Comparison of ENCODE assay signal across 8 mouse cellular contexts in genomic region chr9:50884741-50885599, GRCm38 (mm10). TPM values are rescaled to one million over a fixed set of nuclear protein-coding genes. Genes with fewer than 3 reads are reported as not detected.
DNase-seq lines count a peak whose midpoint lies in the region; ATAC-seq and TF ChIP-seq lines count a peak whose summit lies in the region.

No protein-coding gene starts in this region.

- H3K4me3 ChIP-seq in forebrain, embryonic 16.5 days (replicated peaks; ENCODE audit: low read length) = no peak overlapping the region
- no peak overlapping the region for H3K4me3 ChIP-seq in hindbrain, embryonic 15.5 days
- H3K4me3 ChIP-seq in myocyte = no peak overlapping the region

- H3K4me1 ChIP-seq in forebrain, embryonic 16.5 days (replicated peaks; ENCODE audit: control insufficient read depth, insufficient read depth, low read length) = peaks cover 9% of the 10 kb centered on the region
- peaks cover 9% of the 10 kb centered on the region for H3K4me1 ChIP-seq in hindbrain, embryonic 15.5 days (replicated peaks)

- 0 out of 2 replicates have a peak overlapping the region, but pooled peaks have one; percentile 8 for H3K9ac ChIP-seq in forebrain, embryonic 16.5 days (replicated peaks; ENCODE audit: low read depth, low read length)
- H3K9ac ChIP-seq in hindbrain, embryonic 15.5 days = no peak overlapping the region

- peaks cover 10% of the 10 kb centered on the region for H3K36me3 ChIP-seq in forebrain, embryonic 16.5 days (ENCODE audit: control insufficient read depth, insufficient read depth)
- H3K36me3 ChIP-seq in hindbrain, embryonic 15.5 days = peaks cover 6% of the 10 kb centered on the region; the same call in 1 of the 2 replicates
- H3K36me3 ChIP-seq in myocyte (ENCODE audit: control insufficient read depth, insufficient read depth) = peaks cover 19% of the 10 kb centered on the region

- H3ac ChIP-seq in myocyte (ENCODE audit: control insufficient read depth, insufficient read length) = no peak overlapping the region

- H3K27ac ChIP-seq in forebrain, embryonic 16.5 days (ENCODE audit: low read length) = no peak overlapping the region
- 0 out of 2 replicates have a peak overlapping the region, but pooled peaks have one; percentile 8 for H3K27ac ChIP-seq in hindbrain, embryonic 15.5 days (replicated peaks)

- H3K9me3 ChIP-seq in forebrain, embryonic 16.5 days (ENCODE audit: control insufficient read depth, low read length) = no peaks in the 10 kb centered on the region
- H3K9me3 ChIP-seq in hindbrain, embryonic 15.5 days = no peaks in the 10 kb centered on the region

- ATAC-seq in forebrain, embryonic 16.5 days = peak; percentile 43
- ATAC-seq in hindbrain, embryonic 15.5 days (ENCODE audit: low FRiP score, low read depth) = no peak
- ATAC-seq in erythroblast, adult 5-6 weeks (replicated peaks; ENCODE audit: low FRiP score, poor library complexity, severe bottlenecking) = no peak
- no peak for ATAC-seq in megakaryocyte, adult 5-6 weeks (ENCODE audit: poor library complexity, severe bottlenecking)

- H3K79me2 ChIP-seq in myocyte (ENCODE audit: control insufficient read depth, insufficient read depth) = no peaks in the 10 kb centered on the region

- peak; percentile 58 to 73 for DNase-seq in urinary bladder, adult 18-20 months (ENCODE audit: low spot score in 2 of 2)
- DNase-seq in urinary bladder, postnatal 25 days (ENCODE audit: low spot score) = no peak
- DNase-seq in layer of hippocampus, postnatal 14 days (ENCODE audit: low spot score in 2 of 2) = peak; percentile 45 to 74

- no peaks in the 10 kb centered on the region for H3K27me3 ChIP-seq in forebrain, embryonic 16.5 days (replicated peaks; ENCODE audit: control insufficient read depth, insufficient read depth, low read length)
- H3K27me3 ChIP-seq in hindbrain, embryonic 15.5 days = no peaks in the 10 kb centered on the region
- H3K27me3 ChIP-seq in myocyte (ENCODE audit: control insufficient read depth, insufficient read depth, insufficient read length) = no peaks in the 10 kb centered on the region

- 69% methylated on average over 10 of the region's 10 CpGs for WGBS in forebrain, embryonic 16.5 days
- 66% methylated on average over 10 of the region's 10 CpGs for whole genome bisulfite sequencing in hindbrain, embryonic 15.5 days

- H3K4me2 ChIP-seq in forebrain, embryonic 16.5 days (ENCODE audit: low read length) = no peak overlapping the region
- no peak overlapping the region for H3K4me2 ChIP-seq in hindbrain, embryonic 15.5 days
- no peak overlapping the region for H3K4me2 ChIP-seq in myocyte (ENCODE audit: low read depth)

- TF ChIP-seq POLR2A in myocyte (IDR thresholded peaks at IDR 0.05; ENCODE audit: insufficient read length, low read depth) = no peak

TF ChIP-seq in myocyte, 11 proteins besides CTCF, POLR2A, EP300 and RAD21:
- peak; percentile 56 for TF ChIP-seq USF1 (IDR thresholded peaks at IDR 0.05; ENCODE audit: low read depth)
- TF ChIP-seq CEBPB (IDR thresholded peaks at IDR 0.05; ENCODE audit: insufficient read depth, poor library complexity, severe bottlenecking) = no peak

RNA-seq across cellular contexts. Expression of gene Ppp2r1b, which starts 39.9 kb away (rescaled TPM):
- 86.4 and 104 TPM in 2 replicates for polyA plus RNA-seq in forebrain, embryonic 16.5 days (2015; fragmentation: Nextera tagmentation; extraction: Ambion mirVana)
- 43.8 and 44.8 TPM in 2 replicates for polyA plus RNA-seq in hindbrain, embryonic 15.5 days (2015; fragmentation: Nextera tagmentation; extraction: Ambion mirVana)
- 10 to 100 TPM; 14.3 to 16.8 TPM for total RNA-seq in layer of hippocampus, postnatal 14 days (2021)
- polyA plus RNA-seq in myocyte (2012; fragmentation: generic; extraction: Trizol) = 12.9 TPM
- 43.5 and 61.5 TPM in 2 replicates for total RNA-seq in erythroblast, adult 5-6 weeks (2015; ENCODE audit: low replicate concordance)
- 71.8 and 77.1 TPM in 2 replicates for total RNA-seq in erythroblast, adult 5-6 weeks (2017; ENCODE audit: low replicate concordance)
- total RNA-seq in megakaryocyte, adult 5-6 weeks (2015) = 17.8 and 18.7 TPM in 2 replicates
- 24.0 and 26.6 TPM in 2 replicates for total RNA-seq in megakaryocyte, adult 5-6 weeks (2017)
